Mouse (Mus musculus) kidney, embryonic 14.5 days (tissue): ENCODE results near the gene Best3. TPM values are rescaled to one million over a fixed set of nuclear protein-coding genes. Genes with fewer than 3 reads are reported as not detected.

Experiments
- ATAC-seq: fragments of 200-750 bp; cut with Nextera tagmentation; 2 replicates; pipeline ENCODE4 v1.8.0; 2017; ENCODE audit warnings: moderate number of reproducible peaks, mild to moderate bottlenecking, moderate TSS enrichment, moderate library complexity; ENCODE audit not compliant: low FRiP score, low TSS enrichment
- H3K27ac ChIP-seq: fragments of 300-500 bp; sonication (generic); 2 replicates; pipeline ENCODE4 v1.5.1; 2014; ENCODE audit warnings: low read depth, mild to moderate bottlenecking, low read length, moderate library complexity, mixed read lengths
- H3K27me3 ChIP-seq: fragments of 300-500 bp; sonication (generic); 2 replicates; pipeline ENCODE4 v1.6.1; 2014; ENCODE audit warnings: mild to moderate bottlenecking, low read length; ENCODE audit not compliant: control insufficient read depth, insufficient read depth
- H3K36me3 ChIP-seq: fragments of 300-500 bp; sonication (generic); 2 replicates; pipeline ENCODE4 v1.6.1; 2014; ENCODE audit warnings: low read length, mixed read lengths; ENCODE audit not compliant: control insufficient read depth, insufficient read depth
- H3K4me1 ChIP-seq: fragments of 300-500 bp; sonication (generic); 2 replicates; pipeline ENCODE4 v1.6.1; 2014; ENCODE audit warnings: low read length, mixed read lengths; ENCODE audit not compliant: control insufficient read depth, insufficient read depth
- H3K4me2 ChIP-seq: fragments of 300-500 bp; sonication (generic); replicated peaks from 2 replicates; pipeline ENCODE4 v1.6.1; 2014; ENCODE audit warnings: low read depth, mild to moderate bottlenecking, low read length
- H3K4me3 ChIP-seq: fragments of 300-500 bp; sonication (generic); 2 replicates; pipeline ENCODE4 v1.5.1; 2014; ENCODE audit warnings: mild to moderate bottlenecking, low read length
- H3K9ac ChIP-seq: fragments of 300-500 bp; sonication (generic); 2 replicates; pipeline ENCODE4 v1.6.1; 2014; ENCODE audit warnings: low read depth, mild to moderate bottlenecking, low read length, moderate library complexity
- H3K9me3 ChIP-seq: fragments of 300-500 bp; sonication (generic); 2 replicates; pipeline ENCODE4 v1.6.1; 2016; ENCODE audit warnings: low read length; ENCODE audit not compliant: control insufficient read depth
- WGBS: fragments of 180-500 bp; shearing (Covaris S2); extraction: QIAGEN DNeasy Blood & Tissue Kit; methylation state at CpG from one replicate; pipeline ENCODE4 v1.1.7; 2014; 5-methylcytosine and 5-hydroxymethylcytosine counted together
- polyA plus RNA-seq: library from polyadenylated mRNA; unstranded; fragments of >200 nt; fragmentation: Nextera tagmentation; extraction: Ambion mirVana; gene quantifications from 2 replicates; pipeline ENCODE4 v1.2.1, GENCODE M21; 2014

The Best3 gene
- polyA plus RNA-seq, 1 experiment from 2014 or later: not detected

DNA sequence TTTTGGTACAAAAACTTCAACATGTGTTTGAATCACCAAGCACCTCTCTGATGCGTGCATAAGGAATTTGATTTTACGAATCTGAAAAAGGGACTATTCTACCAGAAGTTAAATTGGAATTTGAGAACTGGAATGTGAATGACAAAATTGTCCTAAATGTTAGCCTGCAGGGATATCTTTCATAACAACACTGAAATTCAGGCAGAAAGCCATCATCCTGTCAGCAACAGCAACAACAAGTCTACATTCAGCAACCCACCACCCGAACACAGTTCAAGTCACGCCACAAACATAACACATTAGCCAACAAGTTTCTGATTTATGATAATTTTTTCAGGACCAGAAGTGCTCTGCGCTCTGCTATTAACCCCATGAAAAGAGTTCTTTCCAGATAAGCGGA is 30.9 kb upstream of the Best3 start:
- Histone ChIP-seq H3K4me3 (no peak overlapping the region), H3K27ac (no peak overlapping the region), H3K9me3 (0 out of 2 replicates have a peak, but pooled peaks cover 7% of the 10 kb centered on the region), H3K4me1 (peaks cover 3% of the 10 kb centered on the region; the same call in 1 of the 2 replicates), H3K9ac (no peak overlapping the region), H3K4me2 (no peak overlapping the region), H3K36me3 (no peaks in the 10 kb centered on the region), H3K27me3 (no peaks in the 10 kb centered on the region)
- 93% methylated on average over 6 of the region's 6 CpGs for WGBS
- ATAC-seq: no peak

GRCm38 (mm10) chr10:116956483-116957158 is 29.5 kb upstream of the Best3 start:
- no peak for ATAC-seq

GRCm38 (mm10) chr10:116957867-116958551 is 28.1 kb upstream of the Best3 start:
- 7% methylated on average over 5 of the region's 5 CpGs for WGBS
- no peaks in the 10 kb centered on the region for H3K27me3 ChIP-seq
- H3K36me3 ChIP-seq: no peaks in the 10 kb centered on the region
- 0 out of 2 replicates have a peak, but pooled peaks cover 4% of the 10 kb centered on the region for H3K9me3 ChIP-seq
- no peak overlapping the region for H3K4me2 ChIP-seq
- ATAC-seq: peak; percentile 77; the same call in 1 of the 2 replicates
- H3K4me1 ChIP-seq: peaks cover 3% of the 10 kb centered on the region; the same call in 1 of the 2 replicates
- no peak overlapping the region for H3K4me3 ChIP-seq
- peak overlapping the region; percentile 25; the same call in 1 of the 2 replicates for H3K27ac ChIP-seq
- H3K9ac ChIP-seq: no peak overlapping the region

More at GRCm38 (mm10) chr10:116956483-116957158, 29.5 kb upstream of the Best3 start:
- peaks cover 3% of the 10 kb centered on the region; the same call in 1 of the 2 replicates for H3K4me1 ChIP-seq
- 0 out of 2 replicates have a peak, but pooled peaks cover 7% of the 10 kb centered on the region for H3K9me3 ChIP-seq
- no peak overlapping the region for H3K9ac ChIP-seq
- H3K36me3 ChIP-seq: no peaks in the 10 kb centered on the region
- WGBS: 95% methylated on average over 11 of the region's 11 CpGs
- no peak overlapping the region for H3K4me2 ChIP-seq
- H3K27ac ChIP-seq: no peak overlapping the region
- H3K27me3 ChIP-seq: no peaks in the 10 kb centered on the region
- H3K4me3 ChIP-seq: no peak overlapping the region

DNA sequence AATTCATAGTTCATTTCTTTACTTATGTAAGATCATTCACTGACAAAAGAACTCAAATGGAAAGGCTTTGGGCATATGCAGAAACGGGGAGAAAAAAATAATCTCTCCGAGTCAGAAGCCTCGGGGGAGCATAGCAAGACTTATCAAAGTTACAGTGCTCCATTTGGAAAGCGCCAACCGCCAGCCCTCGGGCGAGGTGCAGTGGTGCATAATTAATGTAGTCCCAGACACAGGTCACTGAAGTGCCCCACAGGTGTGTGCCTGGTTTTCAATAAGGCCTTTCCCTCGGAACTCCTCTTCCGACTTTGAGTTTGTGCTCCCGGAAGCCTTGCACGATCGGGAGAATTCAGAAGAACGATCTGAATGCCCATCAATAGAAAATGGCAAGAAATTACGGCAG is 24.0 kb upstream of the Best3 start:
- Histone ChIP-seq H3K4me1 (peaks cover 3% of the 10 kb centered on the region; the same call in 1 of the 2 replicates), H3K4me2 (no peak overlapping the region), H3K27me3 (no peaks in the 10 kb centered on the region), H3K27ac (no peak overlapping the region), H3K9me3 (no peaks in the 10 kb centered on the region), H3K36me3 (no peaks in the 10 kb centered on the region), H3K4me3 (no peak overlapping the region), H3K9ac (no peak overlapping the region)
- 67% methylated on average over 14 of the region's 14 CpGs for WGBS
- ATAC-seq: no peak

DNA sequence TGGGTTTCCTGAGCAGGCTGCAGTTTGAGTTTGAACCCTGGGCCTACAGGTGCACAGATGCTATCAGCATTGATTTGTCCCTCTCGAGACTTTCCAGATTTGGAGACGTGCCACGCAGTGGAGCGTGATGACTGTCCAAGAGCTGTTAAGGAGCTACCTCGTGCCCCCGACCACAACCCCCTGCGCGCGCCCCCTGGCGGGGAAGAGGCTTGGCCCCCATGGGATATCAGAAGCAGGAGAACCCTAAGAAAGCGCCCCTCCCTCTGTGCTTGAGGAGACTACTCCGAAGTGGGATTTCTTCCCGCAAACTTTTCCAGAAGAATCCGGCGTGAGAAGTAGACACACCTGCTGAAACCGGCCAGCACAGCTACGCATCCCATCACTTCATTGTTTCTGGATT is 23.3 kb upstream of the Best3 start:
- Histone ChIP-seq H3K4me2 (no peak overlapping the region), H3K27ac (no peak overlapping the region), H3K9me3 (no peaks in the 10 kb centered on the region), H3K9ac (no peak overlapping the region), H3K27me3 (no peaks in the 10 kb centered on the region), H3K4me3 (no peak overlapping the region), H3K4me1 (no peaks in the 10 kb centered on the region), H3K36me3 (no peaks in the 10 kb centered on the region)
- 59% methylated on average over 17 of the region's 17 CpGs for WGBS
- no peak; the same call in 1 of the 2 replicates for ATAC-seq

- 82% methylated on average over 11 of the region's 11 CpGs for WGBS
- no peaks in the 10 kb centered on the region for H3K36me3 ChIP-seq
- H3K4me2 ChIP-seq: no peak overlapping the region
- H3K9ac ChIP-seq: no peak overlapping the region
- no peaks in the 10 kb centered on the region for H3K4me1 ChIP-seq
- no peaks in the 10 kb centered on the region for H3K9me3 ChIP-seq
- no peak overlapping the region for H3K4me3 ChIP-seq
- no peak overlapping the region for H3K27ac ChIP-seq
- ATAC-seq: no peak
- no peaks in the 10 kb centered on the region for H3K27me3 ChIP-seq
Measured at GRCm38 (mm10) chr10:116964084-116964483, 22.0 kb upstream of the Best3 start.

DNA sequence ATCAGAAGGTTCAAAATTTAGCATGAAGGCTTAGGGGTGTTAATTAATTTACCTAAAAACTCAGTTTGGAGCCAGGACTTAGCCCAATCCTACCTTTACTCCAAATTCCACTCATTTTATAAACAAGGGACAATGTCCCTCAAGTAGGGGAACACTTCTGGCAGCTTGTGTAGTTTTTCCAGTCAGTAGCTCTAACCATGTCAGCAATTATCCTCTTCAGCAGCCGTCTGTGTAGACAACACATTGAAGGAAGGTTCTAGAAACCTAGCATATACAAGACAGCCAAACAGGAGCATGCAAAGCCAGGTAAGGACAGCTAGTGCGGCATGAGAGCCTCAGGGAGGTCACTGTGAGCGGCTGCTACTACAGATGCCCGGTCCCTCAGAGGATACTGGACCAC is 21.5 kb upstream of the Best3 start:
- no peaks in the 10 kb centered on the region for H3K9me3 ChIP-seq
- H3K4me2 ChIP-seq: no peak overlapping the region
- 85% methylated on average over 4 of the region's 4 CpGs for WGBS
- H3K9ac ChIP-seq: no peak overlapping the region
- H3K4me1 ChIP-seq: no peaks in the 10 kb centered on the region
- no peak for ATAC-seq
- H3K36me3 ChIP-seq: no peaks in the 10 kb centered on the region
- no peak overlapping the region for H3K4me3 ChIP-seq
- H3K27me3 ChIP-seq: no peaks in the 10 kb centered on the region
- no peak overlapping the region for H3K27ac ChIP-seq

GRCm38 (mm10) chr10:116965297-116965696 is 20.8 kb upstream of the Best3 start:
- ATAC-seq: no peak
- Histone ChIP-seq H3K27ac (no peak overlapping the region), H3K9ac (no peak overlapping the region), H3K9me3 (no peaks in the 10 kb centered on the region), H3K36me3 (no peaks in the 10 kb centered on the region), H3K4me2 (no peak overlapping the region), H3K27me3 (no peaks in the 10 kb centered on the region), H3K4me3 (no peak overlapping the region), H3K4me1 (no peaks in the 10 kb centered on the region)
- 47% methylated on average over 5 of the region's 5 CpGs for WGBS

DNA sequence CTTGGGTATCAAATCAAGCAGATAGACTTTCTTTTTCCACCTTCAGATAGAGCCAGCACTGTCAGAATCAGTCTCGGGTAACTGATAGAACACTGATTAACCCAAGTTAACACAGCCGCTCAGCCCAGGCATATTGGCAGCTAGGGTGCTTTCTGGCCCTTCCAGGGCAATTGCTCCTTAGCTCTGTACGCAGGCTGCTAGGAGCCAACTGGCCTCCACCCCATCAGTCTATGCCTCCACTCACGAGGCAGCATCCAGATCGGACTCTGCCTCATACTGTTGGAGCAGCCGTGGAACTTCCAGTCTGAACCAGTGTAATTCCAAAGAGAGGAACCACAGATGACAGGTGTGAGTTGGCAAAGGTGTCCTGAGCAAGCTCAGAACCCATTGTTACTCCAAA is 20.0 kb upstream of the Best3 start:
- Histone ChIP-seq H3K9ac (no peak overlapping the region), H3K9me3 (no peaks in the 10 kb centered on the region), H3K27me3 (no peaks in the 10 kb centered on the region), H3K36me3 (no peaks in the 10 kb centered on the region), H3K27ac (no peak overlapping the region), H3K4me3 (no peak overlapping the region), H3K4me1 (no peaks in the 10 kb centered on the region), H3K4me2 (no peak overlapping the region)
- ATAC-seq: 0 out of 2 replicates have a peak, but pooled peaks have one; percentile 18
- 70% methylated on average over 6 of the region's 6 CpGs for WGBS
